Comparison of ENCODE assay signal across 8 mouse cellular contexts in the genomic region with DNA sequence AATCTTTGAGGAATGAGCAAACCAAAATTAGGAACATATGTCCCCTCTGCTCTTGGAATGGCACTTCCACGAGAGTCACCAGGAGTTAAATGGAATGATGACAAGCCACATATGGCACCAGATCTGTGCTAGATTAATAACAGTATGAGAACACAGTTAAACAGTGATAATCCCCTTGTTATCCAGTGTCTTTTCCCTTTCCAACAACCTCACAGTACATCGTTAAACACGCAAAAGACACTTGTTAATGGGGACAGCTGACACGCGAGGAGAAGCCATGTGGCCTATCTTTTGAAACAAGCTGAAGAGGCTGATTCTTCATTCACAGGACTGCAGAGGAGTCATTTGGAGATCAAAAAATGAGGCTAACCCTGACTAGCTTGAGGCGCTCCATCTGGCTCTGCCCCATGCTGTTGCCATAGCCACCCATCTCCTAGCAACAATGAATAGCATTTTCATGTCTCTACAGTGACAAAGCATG.
DNase-seq lines count a peak whose midpoint lies in the region; ATAC-seq and TF ChIP-seq lines count a peak whose summit lies in the region.

No protein-coding gene starts in this region.

- no peak overlapping the region for H3K4me2 ChIP-seq in kidney, embryonic 15.5 days
- H3K4me2 ChIP-seq in embryonic facial prominence, embryonic 11.5 days (ENCODE audit: low read depth, low read length): no peak overlapping the region
- H3K4me2 ChIP-seq in intestine, embryonic 16.5 days (ENCODE audit: low read depth, low read length): no peak overlapping the region
- no peak overlapping the region for H3K4me2 ChIP-seq in midbrain, embryonic 12.5 days (replicated peaks)
- H3K4me2 ChIP-seq in stomach, postnatal 0 days (replicated peaks; ENCODE audit: low read depth): no peak overlapping the region

- H3K9me3 ChIP-seq in kidney, embryonic 15.5 days (replicated peaks): no peaks in the 10 kb centered on the region
- H3K9me3 ChIP-seq in embryonic facial prominence, embryonic 11.5 days (replicated peaks; ENCODE audit: control insufficient read depth, low read length): no peaks in the 10 kb centered on the region
- no peaks in the 10 kb centered on the region for H3K9me3 ChIP-seq in intestine, embryonic 16.5 days (ENCODE audit: control insufficient read depth, low read length)
- 0 out of 2 replicates have a peak, but pooled peaks cover 5% of the 10 kb centered on the region for H3K9me3 ChIP-seq in midbrain, embryonic 12.5 days
- 0 out of 2 replicates have a peak, but pooled peaks cover 4% of the 10 kb centered on the region for H3K9me3 ChIP-seq in stomach, postnatal 0 days (ENCODE audit: control insufficient read depth, low read length)

- 63% methylated on average over 6 of the region's 6 CpGs for WGBS in kidney, embryonic 15.5 days
- 45% methylated on average over 6 of the region's 6 CpGs for WGBS in embryonic facial prominence, embryonic 11.5 days
- 47% methylated on average over 6 of the region's 6 CpGs for WGBS in intestine, embryonic 16.5 days
- 10% methylated on average over 6 of the region's 6 CpGs for WGBS in midbrain, embryonic 12.5 days
- 58% methylated on average over 6 of the region's 6 CpGs for WGBS in stomach, postnatal 0 days

- no peak for DNase-seq in kidney, adult 9 months
- peak; percentile 55 for DNase-seq in embryonic facial prominence, embryonic 11.5 days (ENCODE audit: low spot score)
- no peak for DNase-seq in stomach, postnatal 0 days (ENCODE audit: low spot score)
- DNase-seq in lung, postnatal 25 days (ENCODE audit: low spot score): no peak

- peak; percentile 82 for ATAC-seq in kidney, embryonic 15.5 days (replicated peaks; ENCODE audit: low FRiP score)
- ATAC-seq in embryonic facial prominence, embryonic 11.5 days (replicated peaks; ENCODE audit: insufficient number of reproducible peaks, low FRiP score, low TSS enrichment, low read depth): peak; percentile 94
- ATAC-seq in intestine, embryonic 16.5 days: peak; percentile 70; the same call in 1 of the 2 replicates
- peak; percentile 98 for ATAC-seq in midbrain, embryonic 12.5 days (ENCODE audit: low FRiP score, low read depth)
- peak; percentile 38; the same call in 1 of the 2 replicates for ATAC-seq in stomach, postnatal 0 days (ENCODE audit: low FRiP score, low TSS enrichment)
- ATAC-seq in monocyte, adult 5-6 weeks (replicated peaks; ENCODE audit: insufficient number of reproducible peaks, low FRiP score, low TSS enrichment, poor library complexity, severe bottlenecking): no peak

- H3K9ac ChIP-seq in kidney, embryonic 15.5 days: no peak overlapping the region
- no peak overlapping the region for H3K9ac ChIP-seq in embryonic facial prominence, embryonic 11.5 days (replicated peaks; ENCODE audit: low read length)
- no peak overlapping the region for H3K9ac ChIP-seq in intestine, embryonic 16.5 days (ENCODE audit: low read depth, low read length)
- H3K9ac ChIP-seq in midbrain, embryonic 12.5 days (replicated peaks): no peak overlapping the region
- H3K9ac ChIP-seq in stomach, postnatal 0 days (ENCODE audit: low read length): no peak overlapping the region

- H3K36me3 ChIP-seq in kidney, embryonic 15.5 days: no peaks in the 10 kb centered on the region
- no peaks in the 10 kb centered on the region for H3K36me3 ChIP-seq in embryonic facial prominence, embryonic 11.5 days (replicated peaks; ENCODE audit: control insufficient read depth, insufficient read depth, low read depth, low read length)
- H3K36me3 ChIP-seq in intestine, embryonic 16.5 days (ENCODE audit: control insufficient read depth, insufficient read depth, low read length): no peaks in the 10 kb centered on the region
- no peaks in the 10 kb centered on the region for H3K36me3 ChIP-seq in midbrain, embryonic 12.5 days
- no peaks in the 10 kb centered on the region for H3K36me3 ChIP-seq in stomach, postnatal 0 days (ENCODE audit: control insufficient read depth, insufficient read depth, low read length)

- no peak for TF ChIP-seq CTCF in stomach, postnatal 0 days (IDR thresholded peaks at IDR 0.05; ENCODE audit: low read depth)

- H3K27ac ChIP-seq in kidney, embryonic 15.5 days: no peak overlapping the region
- H3K27ac ChIP-seq in embryonic facial prominence, embryonic 11.5 days (replicated peaks; ENCODE audit: low read depth, low read length): no peak overlapping the region
- H3K27ac ChIP-seq in intestine, embryonic 16.5 days (ENCODE audit: low read length): no peak overlapping the region
- peak overlapping the region; percentile 65 for H3K27ac ChIP-seq in midbrain, embryonic 12.5 days (replicated peaks)
- H3K27ac ChIP-seq in stomach, postnatal 0 days (replicated peaks): no peak overlapping the region

- H3K27me3 ChIP-seq in kidney, embryonic 15.5 days: no peaks in the 10 kb centered on the region
- H3K27me3 ChIP-seq in embryonic facial prominence, embryonic 11.5 days (ENCODE audit: control insufficient read depth, insufficient read depth, low read length): no peaks in the 10 kb centered on the region
- H3K27me3 ChIP-seq in intestine, embryonic 16.5 days (replicated peaks; ENCODE audit: control insufficient read depth, insufficient read depth, low read length): no peaks in the 10 kb centered on the region
- peaks cover 38% of the 10 kb centered on the region for H3K27me3 ChIP-seq in midbrain, embryonic 12.5 days
- H3K27me3 ChIP-seq in stomach, postnatal 0 days (ENCODE audit: control insufficient read depth, insufficient read depth, low read length): no peaks in the 10 kb centered on the region

- no peaks in the 10 kb centered on the region for H3K4me1 ChIP-seq in kidney, embryonic 15.5 days
- H3K4me1 ChIP-seq in embryonic facial prominence, embryonic 11.5 days (ENCODE audit: control insufficient read depth, insufficient read depth, low read length): no peaks in the 10 kb centered on the region; the same call in 1 of the 2 replicates
- H3K4me1 ChIP-seq in intestine, embryonic 16.5 days (ENCODE audit: control insufficient read depth, insufficient read depth, low read length): 0 out of 2 replicates have a peak, but pooled peaks cover 2% of the 10 kb centered on the region
- peaks cover 35% of the 10 kb centered on the region for H3K4me1 ChIP-seq in midbrain, embryonic 12.5 days
- H3K4me1 ChIP-seq in stomach, postnatal 0 days (replicated peaks; ENCODE audit: control insufficient read depth, insufficient read depth): no peaks in the 10 kb centered on the region

- TF ChIP-seq EP300 in stomach, postnatal 0 days (optimal IDR thresholded peaks at IDR 0.05): no peak

- H3K4me3 ChIP-seq in kidney, embryonic 15.5 days (replicated peaks): no peak overlapping the region
- no peak overlapping the region for H3K4me3 ChIP-seq in embryonic facial prominence, embryonic 11.5 days (ENCODE audit: low read depth, low read length)
- no peak overlapping the region for H3K4me3 ChIP-seq in intestine, embryonic 16.5 days (ENCODE audit: low read length)
- H3K4me3 ChIP-seq in midbrain, embryonic 12.5 days: no peak overlapping the region
- no peak overlapping the region for H3K4me3 ChIP-seq in stomach, postnatal 0 days (ENCODE audit: low read depth, low read length)
